Mouse (Mus musculus): ENCODE data around the gene Ugt1a7c. TPM values are rescaled to one million over a fixed set of nuclear protein-coding genes. Genes with fewer than 3 reads are reported as not detected.
"Not testable (repeated sequence)": the region's sequence is repeated elsewhere in the genome, so short reads cannot be mapped to it uniquely, and the experiment has no call there.

Gene Ugt1a7c
- polyA plus RNA-seq, 1 experiment from 2014 or later, result 57.4 TPM

- H3K9ac ChIP-seq (ENCODE audit: low read depth, low read length), result no peak overlapping the region
- no peak for TF ChIP-seq CTCF (IDR thresholded peaks at IDR 0.05; ENCODE audit: low read depth)
- ATAC-seq, result no peak
- no peak overlapping the region for H3K4me2 ChIP-seq (replicated peaks; ENCODE audit: low read depth)
- 64% methylated on average over 2 of the region's 2 CpGs for WGBS
- no peaks in the 10 kb centered on the region for H3K36me3 ChIP-seq (ENCODE audit: control insufficient read depth, insufficient read depth)
- H3K27ac ChIP-seq (ENCODE audit: low read depth, low read length), result no peak overlapping the region
- no peaks in the 10 kb centered on the region for H3K4me1 ChIP-seq (replicated peaks; ENCODE audit: control insufficient read depth, insufficient read depth, low read length)
- no peaks in the 10 kb centered on the region for H3K27me3 ChIP-seq (replicated peaks; ENCODE audit: control insufficient read depth, insufficient read depth, low read length)
- H3K9me3 ChIP-seq (ENCODE audit: control insufficient read depth), result no peaks in the 10 kb centered on the region
- no peak overlapping the region for H3K4me3 ChIP-seq (ENCODE audit: low read depth, low read length)
Measured at GRCm38 (mm10) chr1:88074471-88074870, 20.4 kb upstream of the Ugt1a7c start.

GRCm38 (mm10) chr1:88077128-88077527, 17.7 kb upstream of the Ugt1a7c start:
- H3K4me1 ChIP-seq (replicated peaks; ENCODE audit: control insufficient read depth, insufficient read depth, low read length), result no peaks in the 10 kb centered on the region
- no peak for TF ChIP-seq CTCF (IDR thresholded peaks at IDR 0.05; ENCODE audit: low read depth)
- H3K27ac ChIP-seq (ENCODE audit: low read depth, low read length), result no peak overlapping the region
- no peak overlapping the region for H3K9ac ChIP-seq (ENCODE audit: low read depth, low read length)
- H3K4me3 ChIP-seq (ENCODE audit: low read depth, low read length), result no peak overlapping the region
- no peak overlapping the region for H3K4me2 ChIP-seq (replicated peaks; ENCODE audit: low read depth)
- H3K36me3 ChIP-seq (ENCODE audit: control insufficient read depth, insufficient read depth), result no peaks in the 10 kb centered on the region
- WGBS, result 100% methylated on average over 1 of the region's 1 CpGs
- no peaks in the 10 kb centered on the region for H3K27me3 ChIP-seq (replicated peaks; ENCODE audit: control insufficient read depth, insufficient read depth, low read length)
- no peak for ATAC-seq
- H3K9me3 ChIP-seq (ENCODE audit: control insufficient read depth), result no peaks in the 10 kb centered on the region

GRCm38 (mm10) chr1:88081670-88082069, 13.2 kb upstream of the Ugt1a7c start:
- Histone ChIP-seq H3K4me3 (ENCODE audit: low read depth, low read length) (no peak overlapping the region), H3K27me3 (replicated peaks; ENCODE audit: control insufficient read depth, insufficient read depth, low read length) (no peaks in the 10 kb centered on the region), H3K27ac (ENCODE audit: low read depth, low read length) (no peak overlapping the region), H3K4me1 (replicated peaks; ENCODE audit: control insufficient read depth, insufficient read depth, low read length) (0 out of 2 replicates have a peak, but pooled peaks cover 7% of the 10 kb centered on the region), H3K36me3 (ENCODE audit: control insufficient read depth, insufficient read depth) (no peaks in the 10 kb centered on the region), H3K4me2 (replicated peaks; ENCODE audit: low read depth) (no peak overlapping the region), H3K9ac (ENCODE audit: low read depth, low read length) (no peak overlapping the region), H3K9me3 (ENCODE audit: control insufficient read depth) (no peaks in the 10 kb centered on the region)
- WGBS, result 83% methylated on average over 1 of the region's 1 CpGs
- no peak for TF ChIP-seq CTCF (IDR thresholded peaks at IDR 0.05; ENCODE audit: low read depth)
- no peak for ATAC-seq

GRCm38 (mm10) chr1:88086125-88086524, 8.7 kb upstream of the Ugt1a7c start:
- no peak overlapping the region for H3K4me3 ChIP-seq (ENCODE audit: low read depth, low read length)
- H3K36me3 ChIP-seq (ENCODE audit: control insufficient read depth, insufficient read depth), result no peaks in the 10 kb centered on the region
- no peaks in the 10 kb centered on the region for H3K9me3 ChIP-seq (ENCODE audit: control insufficient read depth)
- ATAC-seq, result peak; percentile 82
- H3K4me2 ChIP-seq (replicated peaks; ENCODE audit: low read depth), result no peak overlapping the region
- H3K27ac ChIP-seq (ENCODE audit: low read depth, low read length), result peak overlapping the region; percentile 35; the same call in 1 of the 2 replicates
- H3K4me1 ChIP-seq (replicated peaks; ENCODE audit: control insufficient read depth, insufficient read depth, low read length), result 0 out of 2 replicates have a peak, but pooled peaks cover 7% of the 10 kb centered on the region
- WGBS, result 31% methylated on average over 1 of the region's 1 CpGs
- TF ChIP-seq CTCF (IDR thresholded peaks at IDR 0.05; ENCODE audit: low read depth), result no peak
- H3K9ac ChIP-seq (ENCODE audit: low read depth, low read length), result no peak overlapping the region
- no peaks in the 10 kb centered on the region for H3K27me3 ChIP-seq (replicated peaks; ENCODE audit: control insufficient read depth, insufficient read depth, low read length)

GRCm38 (mm10) chr1:88087513-88087912, 7.3 kb upstream of the Ugt1a7c start, which contains the start of gene Ugt1a8:
Gene Ugt1a8, plus strand, starts transcription at chr1:88087813.
- TF ChIP-seq CTCF (IDR thresholded peaks at IDR 0.05; ENCODE audit: low read depth), result no peak
- H3K4me2 ChIP-seq (replicated peaks; ENCODE audit: low read depth), result no peak within 1 kb of the TSS
- WGBS, result 45% methylated on average over 3 of the region's 3 CpGs
- H3K27ac ChIP-seq (ENCODE audit: low read depth, low read length), result peak within 1 kb of the TSS; percentile 35; the same call in 1 of the 2 replicates
- H3K27me3 ChIP-seq (replicated peaks; ENCODE audit: control insufficient read depth, insufficient read depth, low read length), result no peaks in the 10 kb centered on the region
- H3K9ac ChIP-seq (ENCODE audit: low read depth, low read length), result no peak within 1 kb of the TSS
- ATAC-seq, result no peak
- 0 out of 2 replicates have a peak, but pooled peaks cover 7% of the 10 kb centered on the region for H3K4me1 ChIP-seq (replicated peaks; ENCODE audit: control insufficient read depth, insufficient read depth, low read length)
- no peaks in the 10 kb centered on the region for H3K36me3 ChIP-seq (ENCODE audit: control insufficient read depth, insufficient read depth)
- no peak within 1 kb of the TSS for H3K4me3 ChIP-seq (ENCODE audit: low read depth, low read length)
- H3K9me3 ChIP-seq (ENCODE audit: control insufficient read depth), result no peaks in the 10 kb centered on the region

GRCm38 (mm10) chr1:88092341-88092740, 2.5 kb upstream of the Ugt1a7c start:
- no peak overlapping the region for H3K27ac ChIP-seq (ENCODE audit: low read depth, low read length)
- H3K27me3 ChIP-seq (replicated peaks; ENCODE audit: control insufficient read depth, insufficient read depth, low read length), result no peaks in the 10 kb centered on the region
- no peak overlapping the region for H3K9ac ChIP-seq (ENCODE audit: low read depth, low read length)
- H3K4me2 ChIP-seq (replicated peaks; ENCODE audit: low read depth), result no peak overlapping the region
- TF ChIP-seq CTCF (IDR thresholded peaks at IDR 0.05; ENCODE audit: low read depth), result no peak
- H3K9me3 ChIP-seq (ENCODE audit: control insufficient read depth), result no peaks in the 10 kb centered on the region
- ATAC-seq, result no peak
- no peak overlapping the region for H3K4me3 ChIP-seq (ENCODE audit: low read depth, low read length)
- H3K36me3 ChIP-seq (ENCODE audit: control insufficient read depth, insufficient read depth), result no peaks in the 10 kb centered on the region
- no peaks in the 10 kb centered on the region for H3K4me1 ChIP-seq (replicated peaks; ENCODE audit: control insufficient read depth, insufficient read depth, low read length)

GRCm38 (mm10) chr1:88094270-88094676, 589 bp upstream of the Ugt1a7c start:
- not testable (repeated sequence) for H3K27me3 ChIP-seq (replicated peaks; ENCODE audit: control insufficient read depth, insufficient read depth, low read length); H3K36me3 ChIP-seq (ENCODE audit: control insufficient read depth, insufficient read depth); H3K4me1 ChIP-seq (replicated peaks; ENCODE audit: control insufficient read depth, insufficient read depth, low read length); H3K9ac ChIP-seq (ENCODE audit: low read depth, low read length); H3K9me3 ChIP-seq (ENCODE audit: control insufficient read depth); H3K4me3 ChIP-seq (ENCODE audit: low read depth, low read length)
- ATAC-seq, result 0 out of 2 replicates have a peak, but pooled peaks have one; percentile 54
- WGBS, result 56% methylated on average over 3 of the region's 3 CpGs
- Histone ChIP-seq H3K4me2 (replicated peaks; ENCODE audit: low read depth) (peak overlapping the region; percentile 66; the same call in 1 of the 2 replicates), H3K27ac (ENCODE audit: low read depth, low read length) (peak overlapping the region; percentile 81)
- peak; percentile 72 for TF ChIP-seq CTCF (IDR thresholded peaks at IDR 0.05; ENCODE audit: low read depth)

- ATAC-seq, result peak; percentile 47
- H3K9ac ChIP-seq (ENCODE audit: low read depth, low read length); H3K4me3 ChIP-seq (ENCODE audit: low read depth, low read length); H3K9me3 ChIP-seq (ENCODE audit: control insufficient read depth); H3K4me2 ChIP-seq (replicated peaks; ENCODE audit: low read depth); H3K27ac ChIP-seq (ENCODE audit: low read depth, low read length); H3K36me3 ChIP-seq (ENCODE audit: control insufficient read depth, insufficient read depth); H3K27me3 ChIP-seq (replicated peaks; ENCODE audit: control insufficient read depth, insufficient read depth, low read length); H3K4me1 ChIP-seq (replicated peaks; ENCODE audit: control insufficient read depth, insufficient read depth, low read length): not testable (repeated sequence)
- 33% methylated on average over 3 of the region's 3 CpGs for WGBS
Measured at GRCm38 (mm10) chr1:88098546-88098945, 3.7 kb downstream of the Ugt1a7c start.

GRCm38 (mm10) chr1:88099691-88100090, 4.8 kb downstream of the Ugt1a7c start:
- 86% methylated on average over 2 of the region's 2 CpGs for WGBS
- H3K9ac ChIP-seq (ENCODE audit: low read depth, low read length); ATAC-seq; H3K27ac ChIP-seq (ENCODE audit: low read depth, low read length); H3K9me3 ChIP-seq (ENCODE audit: control insufficient read depth); H3K27me3 ChIP-seq (replicated peaks; ENCODE audit: control insufficient read depth, insufficient read depth, low read length); H3K36me3 ChIP-seq (ENCODE audit: control insufficient read depth, insufficient read depth); H3K4me1 ChIP-seq (replicated peaks; ENCODE audit: control insufficient read depth, insufficient read depth, low read length); H3K4me3 ChIP-seq (ENCODE audit: low read depth, low read length); H3K4me2 ChIP-seq (replicated peaks; ENCODE audit: low read depth): not testable (repeated sequence)
